Mouse (Mus musculus): ENCODE measurements around the gene Rcor1.
"Not testable (repeated sequence)": the region's sequence is repeated elsewhere in the genome, so short reads cannot be mapped to it uniquely, and the experiment has no call there.

Rcor1 gene

GRCm38 (mm10) chr12:111065330-111065729 is 26.2 kb downstream of the Rcor1 start:
- DNase-seq (ENCODE audit: inconsistent age in 2 of 2, low spot score in 1 of 2): no peak

- peak; percentile 85 to 90 for DNase-seq (ENCODE audit: inconsistent age in 2 of 2, low spot score in 1 of 2)
Measured at GRCm38 (mm10) chr12:111067816-111068215, 28.7 kb downstream of the Rcor1 start.

- DNase-seq (ENCODE audit: inconsistent age in 2 of 2, low spot score in 1 of 2): not testable (repeated sequence)
Measured at GRCm38 (mm10) chr12:111069299-111069698, 30.1 kb downstream of the Rcor1 start.

GRCm38 (mm10) chr12:111071009-111071408 is 31.9 kb downstream of the Rcor1 start:
- DNase-seq (ENCODE audit: inconsistent age in 2 of 2, low spot score in 1 of 2): no peak

- peak; percentile 71 to 85 for DNase-seq (ENCODE audit: inconsistent age in 2 of 2, low spot score in 1 of 2)
Measured at GRCm38 (mm10) chr12:111071477-111072152, 32.5 kb downstream of the Rcor1 start.

- no peak for DNase-seq (ENCODE audit: inconsistent age in 2 of 2, low spot score in 1 of 2)
Measured at GRCm38 (mm10) chr12:111076385-111076965, 37.3 kb downstream of the Rcor1 start.

- DNase-seq (ENCODE audit: inconsistent age in 2 of 2, low spot score in 1 of 2): no peak
Measured at GRCm38 (mm10) chr12:111085579-111085978, 46.4 kb downstream of the Rcor1 start.

- DNase-seq (ENCODE audit: inconsistent age in 2 of 2, low spot score in 1 of 2): peak in 1 of 2 experiments; percentile 64
Measured at GRCm38 (mm10) chr12:111087066-111087465, 47.9 kb downstream of the Rcor1 start.

- peak; percentile 61 to 92 for DNase-seq (ENCODE audit: inconsistent age in 2 of 2, low spot score in 1 of 2)
Measured at GRCm38 (mm10) chr12:111088186-111088585, 49.0 kb downstream of the Rcor1 start.

- no peak for DNase-seq (ENCODE audit: inconsistent age in 2 of 2, low spot score in 1 of 2)
Measured at GRCm38 (mm10) chr12:111088731-111089141, 49.6 kb downstream of the Rcor1 start.

GRCm38 (mm10) chr12:111089145-111089544 is 50.0 kb downstream of the Rcor1 start:
- peak in 1 of 2 experiments; percentile 53 for DNase-seq (ENCODE audit: inconsistent age in 2 of 2, low spot score in 1 of 2)

- DNase-seq (ENCODE audit: inconsistent age in 2 of 2, low spot score in 1 of 2): no peak
Measured at GRCm38 (mm10) chr12:111090801-111091200, 51.6 kb downstream of the Rcor1 start.

- DNase-seq (ENCODE audit: inconsistent age in 2 of 2, low spot score in 1 of 2): peak in 1 of 2 experiments; percentile 26
Measured at GRCm38 (mm10) chr12:111091981-111092380, 52.8 kb downstream of the Rcor1 start.

- no peak for DNase-seq (ENCODE audit: inconsistent age in 2 of 2, low spot score in 1 of 2)
Measured at GRCm38 (mm10) chr12:111094073-111094472, 54.9 kb downstream of the Rcor1 start.

- no peak for DNase-seq (ENCODE audit: inconsistent age in 2 of 2, low spot score in 1 of 2)
Measured at GRCm38 (mm10) chr12:111095086-111095485, 55.9 kb downstream of the Rcor1 start.

GRCm38 (mm10) chr12:111096249-111096648 is 57.1 kb downstream of the Rcor1 start:
- peak in 1 of 2 experiments; percentile 66 for DNase-seq (ENCODE audit: inconsistent age in 2 of 2, low spot score in 1 of 2)

GRCm38 (mm10) chr12:111097036-111097435 is 57.9 kb downstream of the Rcor1 start:
- DNase-seq (ENCODE audit: inconsistent age in 2 of 2, low spot score in 1 of 2): no peak

- DNase-seq (ENCODE audit: inconsistent age in 2 of 2, low spot score in 1 of 2): peak; percentile 72 to 87
Measured at GRCm38 (mm10) chr12:111111176-111111575, 72.0 kb downstream of the Rcor1 start.

GRCm38 (mm10) chr12:111114593-111114992 is 75.4 kb downstream of the Rcor1 start:
- no peak for DNase-seq (ENCODE audit: inconsistent age in 2 of 2, low spot score in 1 of 2)

GRCm38 (mm10) chr12:111119506-111120085 is 80.4 kb downstream of the Rcor1 start:
- DNase-seq (ENCODE audit: inconsistent age in 2 of 2, low spot score in 1 of 2): no peak

- DNase-seq (ENCODE audit: inconsistent age in 2 of 2, low spot score in 1 of 2): no peak
Measured at GRCm38 (mm10) chr12:111120976-111121645, 82.0 kb downstream of the Rcor1 start.
